Mouse (Mus musculus) heart, embryonic 11.5 days (tissue): ENCODE results near the gene Slc39a11. TPM values are rescaled to one million over a fixed set of nuclear protein-coding genes. Genes with fewer than 3 reads are reported as not detected.

Source experiments
- ATAC-seq: fragments of 200-750 bp; cut with Nextera tagmentation; replicated peaks from 2 replicates; pipeline ENCODE4 v1.8.0; 2017; ENCODE audit warnings: moderate library complexity; ENCODE audit not compliant: insufficient number of reproducible peaks, low FRiP score, low TSS enrichment
- H3K27ac ChIP-seq: fragments of 300-500 bp; sonication (generic); 2 replicates; pipeline ENCODE4 v1.5.1; 2014; ENCODE audit warnings: mild to moderate bottlenecking, low read depth, low read length
- H3K27me3 ChIP-seq: fragments of 300-500 bp; sonication (generic); 2 replicates; pipeline ENCODE4 v1.6.1; 2014; ENCODE audit warnings: mild to moderate bottlenecking, low read length, mixed read lengths; ENCODE audit not compliant: control insufficient read depth, insufficient read depth
- H3K36me3 ChIP-seq: fragments of 300-500 bp; sonication (generic); 2 replicates; pipeline ENCODE4 v1.6.1; 2014; ENCODE audit warnings: mild to moderate bottlenecking, low read length, moderate library complexity, mixed read lengths; ENCODE audit not compliant: control insufficient read depth, insufficient read depth
- H3K4me1 ChIP-seq: fragments of 300-500 bp; sonication (generic); 2 replicates; pipeline ENCODE4 v1.6.1; 2014; ENCODE audit warnings: low read length; ENCODE audit not compliant: control insufficient read depth, insufficient read depth
- H3K4me2 ChIP-seq: fragments of 300-500 bp; sonication (generic); 2 replicates; pipeline ENCODE4 v1.6.1; 2014; ENCODE audit warnings: mild to moderate bottlenecking, moderate library complexity
- H3K4me3 ChIP-seq: fragments of 300-500 bp; sonication (generic); 2 replicates; pipeline ENCODE4 v1.5.1; 2014; ENCODE audit warnings: low read depth, low read length
- H3K9ac ChIP-seq: fragments of 300-500 bp; sonication (generic); 2 replicates; pipeline ENCODE4 v1.6.1; 2014; ENCODE audit warnings: mild to moderate bottlenecking, low read depth, low read length, moderate library complexity
- H3K9me3 ChIP-seq: fragments of 300-500 bp; sonication (generic); replicated peaks from 2 replicates; pipeline ENCODE4 v1.6.1; 2016; ENCODE audit warnings: low read length; ENCODE audit not compliant: control insufficient read depth
- WGBS: fragments of 180-500 bp; shearing (Covaris S2); extraction: QIAGEN DNeasy Blood & Tissue Kit; methylation state at CpG from one replicate; pipeline ENCODE4 v1.1.7; 2014; ENCODE audit not compliant: insufficient replicate concordance; 5-methylcytosine and 5-hydroxymethylcytosine counted together
- polyA plus RNA-seq: library from polyadenylated mRNA; unstranded; fragments of >200 nt; fragmentation: Nextera tagmentation; extraction: Ambion mirVana; gene quantifications from 2 replicates; pipeline ENCODE4 v1.2.1, GENCODE M21; 2014

Slc39a11 gene
- polyA plus RNA-seq, 1 experiment from 2014 or later: 17.1 TPM

GRCm38 (mm10) chr11:113565006-113565995, 84.6 kb downstream of the Slc39a11 start:
- H3K4me3 ChIP-seq: peak overlapping the region; percentile 71
- H3K36me3 ChIP-seq: no peaks in the 10 kb centered on the region
- no peaks in the 10 kb centered on the region for H3K27me3 ChIP-seq
- peak overlapping the region; percentile 77 for H3K9ac ChIP-seq
- H3K27ac ChIP-seq: no peak overlapping the region
- peaks cover 14% of the 10 kb centered on the region; the same call in 1 of the 2 replicates for H3K4me1 ChIP-seq
- H3K4me2 ChIP-seq: peak overlapping the region; percentile 98
- peak; percentile 85 for ATAC-seq
- WGBS: 11% methylated on average over 34 of the region's 34 CpGs
- H3K9me3 ChIP-seq: no peaks in the 10 kb centered on the region

GRCm38 (mm10) chr11:113562326-113562725, 87.6 kb downstream of the Slc39a11 start:
- 85% methylated on average over 8 of the region's 8 CpGs for WGBS
- H3K9ac ChIP-seq: no peak overlapping the region
- no peak for ATAC-seq
- no peak overlapping the region for H3K4me2 ChIP-seq
- H3K27ac ChIP-seq: no peak overlapping the region
- no peaks in the 10 kb centered on the region for H3K9me3 ChIP-seq
- H3K4me1 ChIP-seq: peaks cover 14% of the 10 kb centered on the region; the same call in 1 of the 2 replicates
- no peak overlapping the region for H3K4me3 ChIP-seq
- no peaks in the 10 kb centered on the region for H3K36me3 ChIP-seq
- H3K27me3 ChIP-seq: no peaks in the 10 kb centered on the region

- no peak overlapping the region for H3K4me2 ChIP-seq
- peaks cover 9% of the 10 kb centered on the region; the same call in 1 of the 2 replicates for H3K4me1 ChIP-seq
- no peaks in the 10 kb centered on the region for H3K36me3 ChIP-seq
- no peak overlapping the region for H3K9ac ChIP-seq
- no peak for ATAC-seq
- H3K4me3 ChIP-seq: no peak overlapping the region
- WGBS: 74% methylated on average over 4 of the region's 4 CpGs
- H3K27me3 ChIP-seq: no peaks in the 10 kb centered on the region
- no peak overlapping the region for H3K27ac ChIP-seq
- H3K9me3 ChIP-seq: no peaks in the 10 kb centered on the region
These were observed 89.7 kb downstream of the Slc39a11 start for GRCm38 (mm10) chr11:113560150-113560549.

DNA sequence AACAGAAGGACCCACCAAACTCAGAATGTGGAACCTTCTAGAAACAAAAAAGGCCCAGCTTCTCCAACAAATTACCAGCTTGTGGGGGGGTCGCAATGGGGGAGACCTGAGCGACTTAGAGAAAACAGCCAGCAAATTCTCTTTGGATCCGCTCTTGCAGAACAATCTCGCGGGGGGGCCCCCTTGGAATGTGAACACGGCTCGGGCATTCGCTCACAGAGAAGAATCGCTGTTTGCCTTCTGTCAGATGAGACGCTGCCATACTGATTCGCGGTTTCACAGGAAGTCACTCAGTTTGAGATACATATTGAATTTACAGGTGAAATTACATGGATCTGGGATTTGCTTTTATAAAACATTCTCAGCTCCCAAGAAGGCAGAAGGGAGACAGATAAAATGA, 91.4 kb downstream of the Slc39a11 start:
- Histone ChIP-seq H3K36me3 (no peaks in the 10 kb centered on the region), H3K27ac (no peak overlapping the region), H3K4me1 (no peaks in the 10 kb centered on the region), H3K4me3 (no peak overlapping the region), H3K4me2 (no peak overlapping the region), H3K27me3 (no peaks in the 10 kb centered on the region), H3K9me3 (no peaks in the 10 kb centered on the region), H3K9ac (no peak overlapping the region)
- WGBS: 86% methylated on average over 12 of the region's 12 CpGs
- no peak for ATAC-seq

DNA sequence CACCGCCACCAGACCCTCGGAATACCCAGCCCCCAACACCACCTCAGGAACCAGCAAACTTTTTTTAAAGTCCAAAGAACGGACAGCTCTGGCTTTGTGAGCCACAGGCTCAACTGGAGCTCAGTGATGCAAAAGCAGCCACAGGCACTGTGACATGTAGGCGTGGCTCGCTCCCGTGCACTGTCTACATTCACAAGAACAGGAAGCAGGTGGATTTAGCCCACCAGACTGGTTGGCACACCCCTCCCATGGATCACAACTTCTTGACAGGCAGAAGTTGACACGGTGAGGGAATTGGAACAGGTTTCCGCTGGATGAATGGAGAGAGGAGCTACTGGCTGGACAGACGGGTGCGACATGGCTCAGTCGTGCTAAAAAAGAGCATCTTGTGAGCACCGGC, 93.7 kb downstream of the Slc39a11 start:
- Histone ChIP-seq H3K36me3 (no peaks in the 10 kb centered on the region), H3K27ac (no peak overlapping the region), H3K9ac (no peak overlapping the region), H3K4me3 (no peak overlapping the region), H3K4me1 (no peaks in the 10 kb centered on the region), H3K27me3 (no peaks in the 10 kb centered on the region), H3K4me2 (no peak overlapping the region), H3K9me3 (no peaks in the 10 kb centered on the region)
- WGBS: 85% methylated on average over 12 of the region's 12 CpGs
- no peak for ATAC-seq

DNA sequence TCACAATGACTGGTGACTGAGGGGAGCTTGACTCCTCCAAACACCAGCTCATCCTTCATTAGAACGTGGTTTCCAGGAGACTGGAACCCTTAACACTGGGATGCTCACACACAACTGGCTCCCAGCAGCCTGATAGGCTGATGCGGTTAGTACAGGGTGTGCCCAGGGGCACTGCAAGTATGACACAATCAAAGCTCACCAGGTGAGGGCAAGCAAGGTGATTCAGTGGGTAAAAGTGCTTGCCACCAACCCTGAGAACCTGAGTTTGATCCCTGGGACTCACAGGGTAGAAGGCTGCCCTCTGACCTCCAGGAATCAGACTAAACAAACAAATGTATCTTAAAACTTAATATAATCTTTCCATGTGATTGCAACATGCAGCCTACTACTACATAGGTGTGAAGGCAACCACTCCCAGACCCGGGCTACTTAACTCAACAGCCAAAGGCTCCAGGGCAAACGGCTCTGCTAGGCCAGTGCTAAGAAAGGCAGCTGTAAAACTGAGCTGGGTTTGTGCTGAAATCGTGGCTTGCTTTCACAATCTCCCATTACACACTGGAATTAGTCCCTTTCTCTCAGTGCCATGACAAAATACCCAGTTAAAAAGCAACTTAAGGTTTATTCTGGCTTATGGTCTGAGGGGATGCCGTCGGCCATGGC, 95.0 kb downstream of the Slc39a11 start:
- no peaks in the 10 kb centered on the region for H3K27me3 ChIP-seq
- H3K9me3 ChIP-seq: no peaks in the 10 kb centered on the region
- H3K36me3 ChIP-seq: no peaks in the 10 kb centered on the region
- 75% methylated on average over 7 of the region's 7 CpGs for WGBS
- no peak overlapping the region for H3K4me3 ChIP-seq
- no peaks in the 10 kb centered on the region for H3K4me1 ChIP-seq
- no peak overlapping the region for H3K9ac ChIP-seq
- H3K27ac ChIP-seq: no peak overlapping the region
- no peak overlapping the region for H3K4me2 ChIP-seq
- no peak for ATAC-seq

DNA sequence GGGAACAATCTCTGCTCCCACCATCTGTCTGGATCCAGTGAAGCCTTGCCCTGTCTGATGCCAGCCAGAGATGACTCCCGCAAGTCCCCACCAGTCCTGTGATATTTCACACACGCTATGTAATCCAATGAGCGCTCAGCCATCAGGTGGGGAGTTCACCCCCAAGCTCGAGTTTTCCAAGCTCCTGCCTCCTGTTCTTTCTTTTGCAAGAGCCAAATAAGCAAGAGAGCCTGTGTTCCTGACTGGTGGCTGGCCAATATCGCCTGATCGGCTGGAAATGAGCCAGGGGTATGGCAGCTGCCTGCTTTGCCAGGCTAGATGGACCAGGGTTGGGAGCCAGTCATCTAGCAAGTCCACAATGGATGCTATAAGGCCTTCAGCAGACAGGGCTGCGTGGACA, 95.7 kb downstream of the Slc39a11 start:
- H3K9ac ChIP-seq: no peak overlapping the region
- H3K27me3 ChIP-seq: no peaks in the 10 kb centered on the region
- H3K27ac ChIP-seq: no peak overlapping the region
- no peak for ATAC-seq
- no peaks in the 10 kb centered on the region for H3K36me3 ChIP-seq
- H3K9me3 ChIP-seq: no peaks in the 10 kb centered on the region
- 86% methylated on average over 7 of the region's 7 CpGs for WGBS
- no peak overlapping the region for H3K4me2 ChIP-seq
- H3K4me1 ChIP-seq: no peaks in the 10 kb centered on the region
- no peak overlapping the region for H3K4me3 ChIP-seq

DNA sequence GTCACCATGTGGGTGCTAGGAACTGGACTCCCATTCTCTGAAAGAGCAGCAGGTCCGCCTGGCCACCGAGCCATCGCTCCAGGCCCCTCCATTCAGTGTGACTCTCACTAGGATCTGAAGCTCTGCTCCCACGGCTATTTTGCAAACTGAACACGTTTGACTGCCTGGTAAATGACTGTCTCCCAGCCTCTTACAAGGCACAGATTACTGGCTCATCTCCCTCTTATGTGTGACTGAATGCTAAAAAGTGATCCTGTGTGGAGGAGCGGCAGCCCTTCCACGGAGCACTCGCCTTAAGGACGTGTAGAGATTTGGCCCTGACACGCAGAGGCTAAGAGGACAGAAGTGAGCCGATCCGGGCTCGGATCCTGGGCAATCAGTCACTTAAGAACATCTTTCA, 96.3 kb downstream of the Slc39a11 start:
- Histone ChIP-seq H3K27me3 (no peaks in the 10 kb centered on the region), H3K9me3 (no peaks in the 10 kb centered on the region), H3K9ac (no peak overlapping the region), H3K36me3 (no peaks in the 10 kb centered on the region), H3K4me1 (no peaks in the 10 kb centered on the region), H3K4me3 (no peak overlapping the region), H3K4me2 (no peak overlapping the region), H3K27ac (no peak overlapping the region)
- WGBS: 85% methylated on average over 13 of the region's 13 CpGs
- ATAC-seq: no peak
